Mouse (Mus musculus): ENCODE measurements around the gene Arhgef18.
A peak's percentile ranks its signal among the peaks of the same experiment; 100 is the strongest.

The Arhgef18 gene

DNA sequence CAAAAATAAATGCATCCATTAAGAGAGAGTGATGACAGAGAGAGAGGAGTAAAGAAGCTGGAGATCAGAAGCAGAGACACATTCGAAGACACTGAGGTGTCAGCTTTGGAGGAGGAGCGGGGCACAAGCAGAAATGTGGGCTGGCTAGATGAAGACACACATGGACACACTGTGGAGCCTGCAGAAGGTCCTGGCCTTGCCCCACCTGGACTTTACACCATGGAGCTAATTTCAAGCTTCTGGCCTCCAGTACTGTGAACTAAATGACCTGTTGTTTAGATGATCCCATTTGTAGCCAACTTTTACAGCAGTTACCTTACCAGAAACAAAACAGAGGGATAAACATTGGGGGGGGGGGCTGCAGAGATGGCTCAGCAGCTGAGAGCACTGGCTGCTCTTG, 70.4 kb downstream of the Arhgef18 start:
- no peak for DNase-seq (ENCODE audit: low spot score)

DNA sequence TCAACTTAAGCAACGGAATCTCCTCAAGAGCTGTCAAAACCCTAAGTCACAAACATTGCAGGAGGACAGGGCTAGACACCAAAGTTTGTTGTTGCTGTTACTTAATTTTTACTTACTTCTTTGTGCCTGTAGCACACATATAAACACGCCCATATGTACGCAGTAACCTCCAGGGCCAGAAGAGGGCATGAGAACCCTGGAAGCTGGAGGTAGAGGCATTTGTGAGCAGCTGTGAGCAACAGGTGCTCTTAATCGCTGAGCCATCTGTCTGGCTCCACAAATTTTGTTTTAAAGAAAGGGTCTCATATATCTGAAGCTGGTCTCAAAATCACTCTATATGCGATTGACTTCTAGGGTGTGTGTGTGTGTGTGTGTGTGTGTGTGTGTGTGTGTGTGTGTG, 71.5 kb downstream of the Arhgef18 start:
- DNase-seq (ENCODE audit: low spot score) = no peak

DNA sequence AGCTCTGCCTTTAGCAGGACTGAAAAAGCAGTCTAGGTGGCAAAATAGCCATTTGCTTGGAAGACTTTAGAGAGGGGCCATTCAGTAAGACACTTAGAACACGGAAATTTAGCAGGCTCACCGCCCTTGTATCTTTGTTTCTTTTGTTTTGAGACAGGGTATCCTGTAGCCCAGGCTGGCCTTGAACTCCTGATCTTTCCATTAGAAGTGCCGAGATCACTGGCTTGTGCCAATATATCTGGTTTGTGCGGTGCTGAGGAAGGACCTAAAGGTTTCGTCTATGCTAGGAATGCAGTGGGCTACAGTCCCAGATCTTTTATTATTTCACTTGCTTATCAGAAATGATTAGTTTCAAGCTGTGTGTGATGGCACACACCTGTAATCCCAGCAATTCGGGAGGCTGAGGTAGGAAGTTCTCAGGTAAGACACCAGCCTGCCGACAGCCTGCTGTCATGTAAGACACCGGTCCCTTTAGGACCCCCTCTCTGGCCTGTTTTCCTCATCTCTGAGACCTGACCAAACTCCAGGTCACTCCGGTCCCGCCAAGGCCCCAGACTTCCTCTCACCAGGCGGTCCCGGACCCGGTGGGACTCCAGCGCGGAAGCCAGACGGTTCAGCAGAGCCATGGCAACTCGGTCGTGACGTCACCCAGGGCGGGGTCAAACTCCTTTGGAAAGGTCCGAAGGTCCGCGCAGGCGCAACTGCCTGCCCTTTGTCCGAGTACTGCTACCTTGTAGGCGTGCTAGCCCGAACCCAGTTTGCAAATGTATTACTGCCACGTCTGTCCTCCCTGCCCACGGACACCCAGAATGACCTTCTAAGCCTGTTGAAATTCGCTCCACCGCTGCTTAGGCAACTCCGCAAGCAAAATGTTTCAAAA, 74.4 kb downstream of the Arhgef18 start, which contains the start of gene Pex11g:
TSS of gene Pex11g (minus strand) at position 675 of the 880 bp plus-strand sequence.
- peak; percentile 99 for DNase-seq (ENCODE audit: low spot score)

DNA sequence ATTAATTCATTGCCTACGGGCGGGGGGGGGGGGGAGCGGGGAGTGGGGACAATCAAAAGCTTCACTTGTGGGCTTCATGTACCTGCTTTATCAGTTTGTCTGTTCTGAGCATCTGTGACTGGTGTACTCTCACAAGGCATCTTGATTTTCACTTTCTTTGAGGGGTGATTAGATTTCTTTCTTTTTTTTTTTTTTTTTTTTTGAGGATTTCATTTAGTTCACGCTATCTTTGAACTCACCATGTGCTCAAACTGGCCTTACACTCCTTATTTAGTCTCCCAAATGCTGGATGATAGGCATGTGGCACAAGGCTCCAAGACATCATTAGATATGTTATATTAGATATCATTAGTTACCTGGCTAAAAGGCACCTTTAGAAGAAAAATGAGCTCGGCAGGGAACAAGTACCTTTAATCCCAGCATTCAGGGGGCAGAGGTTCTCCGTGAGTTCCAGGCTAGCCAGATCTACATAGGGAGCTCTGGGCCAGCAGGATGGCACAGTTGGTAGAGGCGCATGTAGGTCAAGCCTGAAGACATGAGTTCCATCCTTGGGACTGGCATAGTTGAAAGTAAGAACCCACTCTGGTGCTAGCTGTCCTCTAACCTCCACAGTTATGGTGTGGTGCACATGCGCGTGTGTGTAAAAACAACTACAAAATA, 75.2 kb downstream of the Arhgef18 start:
- no peak for DNase-seq (ENCODE audit: low spot score)

DNA sequence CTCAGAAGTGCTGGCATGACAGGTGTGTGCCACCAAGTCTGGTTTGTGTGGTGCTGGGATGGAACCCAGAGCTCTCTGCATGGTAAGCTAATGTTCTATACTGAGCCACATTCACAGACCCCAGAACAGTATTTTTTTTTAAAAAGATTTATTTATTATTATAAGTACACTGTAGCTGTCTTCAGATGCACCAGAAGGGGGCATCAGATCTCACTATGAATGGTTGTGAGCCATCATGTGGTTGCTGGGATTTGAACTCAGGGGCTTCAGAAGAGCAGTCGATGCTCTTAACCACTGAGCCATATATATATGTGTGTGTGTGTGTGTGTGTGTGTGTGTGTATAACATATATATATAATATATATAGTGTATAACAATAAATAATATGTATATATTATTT, 76.0 kb downstream of the Arhgef18 start:
- no peak for DNase-seq (ENCODE audit: low spot score)

DNA sequence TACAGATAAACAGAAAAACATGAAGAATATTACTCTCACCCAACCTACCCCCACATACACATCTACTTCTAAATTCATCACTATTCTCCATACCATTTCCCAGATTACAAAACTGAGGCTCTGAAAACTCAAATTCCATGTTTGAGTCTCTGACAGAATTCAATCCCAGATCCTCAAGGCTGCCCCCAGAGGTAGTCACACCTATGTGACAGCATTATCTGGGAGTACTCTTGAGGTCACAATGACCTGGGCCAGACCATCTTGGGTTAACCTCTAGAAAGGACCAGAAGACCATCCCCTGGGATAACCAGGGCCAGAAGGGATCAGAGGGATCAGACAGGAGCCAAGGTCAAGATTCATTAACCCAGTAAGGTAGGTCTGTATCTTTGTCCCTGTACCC, 77.8 kb downstream of the Arhgef18 start, which contains the start of gene Tex45:
TSS of gene Tex45 (plus strand) at position 301 of the 400 bp plus-strand sequence.
- DNase-seq (ENCODE audit: low spot score) = no peak

DNA sequence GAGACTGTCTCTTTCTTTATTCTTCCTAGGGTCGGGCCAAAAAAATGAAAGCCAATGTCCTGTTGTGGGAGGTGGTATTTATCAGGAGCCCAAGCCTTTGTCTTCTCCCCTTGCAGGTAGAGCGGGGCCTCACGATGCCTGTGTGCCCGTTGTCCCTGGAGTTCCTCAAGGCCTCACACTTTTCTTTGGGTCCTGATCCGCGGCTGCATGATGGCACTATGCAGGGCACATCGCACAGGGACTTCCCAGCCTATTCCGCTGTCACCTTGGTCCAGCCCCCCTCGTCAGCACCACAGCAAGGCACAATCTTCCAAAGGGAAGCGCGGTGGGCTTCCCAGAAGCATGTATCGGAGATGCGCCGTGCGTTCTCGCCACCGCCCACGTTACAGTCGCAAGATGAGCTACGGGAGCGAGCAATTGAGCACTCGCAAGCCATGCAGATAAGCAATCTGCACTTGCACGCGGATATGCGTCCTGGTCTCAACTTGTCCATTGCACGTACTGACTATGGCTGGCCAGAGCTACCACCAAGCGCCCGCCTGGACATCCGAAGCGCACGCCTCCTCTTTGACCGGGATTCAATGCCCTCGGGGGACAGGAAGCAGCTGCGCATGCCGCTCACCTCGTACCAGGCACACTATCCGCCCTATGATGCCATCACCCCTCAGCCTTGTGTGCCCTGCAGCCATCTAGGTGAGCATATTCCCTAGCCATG, 83.1 kb downstream of the Arhgef18 start:
- no peak for DNase-seq (ENCODE audit: low spot score)

DNA sequence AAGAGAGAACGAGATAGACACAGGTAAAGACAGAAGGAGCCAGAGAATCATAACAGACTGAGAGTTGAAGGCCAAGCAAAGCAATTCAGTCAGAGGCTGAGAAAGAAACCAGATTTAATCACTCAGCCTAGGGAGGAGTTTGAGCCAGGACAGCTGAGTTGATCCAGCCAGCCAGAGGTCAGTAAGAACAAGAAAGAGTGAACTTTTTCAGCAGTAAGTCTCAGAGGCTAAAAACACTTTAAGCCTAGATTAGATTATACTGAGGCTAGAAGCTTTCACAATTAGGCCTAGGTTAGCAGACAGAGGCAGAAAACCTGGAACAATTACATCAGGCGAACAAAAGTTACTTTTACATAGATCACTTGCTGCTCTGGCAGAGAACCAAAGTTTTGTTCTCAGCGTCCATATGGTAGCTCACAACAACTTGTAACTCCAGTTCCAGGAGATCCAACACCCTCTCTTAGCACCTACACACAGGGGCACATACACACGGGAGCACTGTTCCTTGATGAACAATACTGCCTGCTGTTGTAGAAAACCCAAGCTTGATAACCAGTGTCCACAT, 87.5 kb downstream of the Arhgef18 start:
- no peak for DNase-seq (ENCODE audit: low spot score)

DNA sequence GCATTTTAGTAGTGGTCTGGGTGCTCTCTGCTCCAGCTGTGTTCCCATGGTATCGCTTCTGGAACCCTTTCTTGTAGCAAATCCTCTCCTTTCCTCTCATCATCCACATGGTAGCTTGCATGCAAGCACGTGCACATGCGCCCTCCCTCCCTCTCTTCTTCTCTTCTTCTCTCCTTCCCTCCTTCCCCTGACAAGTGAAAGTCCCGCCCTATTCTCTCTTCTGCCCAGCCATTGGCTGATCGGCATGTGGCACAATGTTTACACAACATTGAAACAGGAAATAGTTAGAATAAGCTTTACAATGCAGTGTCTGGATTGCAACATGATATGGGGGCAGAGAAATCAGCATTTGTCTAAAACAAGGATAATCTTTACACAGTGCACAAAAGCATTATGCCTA, 88.8 kb downstream of the Arhgef18 start:
- DNase-seq (ENCODE audit: low spot score) = no peak

DNA sequence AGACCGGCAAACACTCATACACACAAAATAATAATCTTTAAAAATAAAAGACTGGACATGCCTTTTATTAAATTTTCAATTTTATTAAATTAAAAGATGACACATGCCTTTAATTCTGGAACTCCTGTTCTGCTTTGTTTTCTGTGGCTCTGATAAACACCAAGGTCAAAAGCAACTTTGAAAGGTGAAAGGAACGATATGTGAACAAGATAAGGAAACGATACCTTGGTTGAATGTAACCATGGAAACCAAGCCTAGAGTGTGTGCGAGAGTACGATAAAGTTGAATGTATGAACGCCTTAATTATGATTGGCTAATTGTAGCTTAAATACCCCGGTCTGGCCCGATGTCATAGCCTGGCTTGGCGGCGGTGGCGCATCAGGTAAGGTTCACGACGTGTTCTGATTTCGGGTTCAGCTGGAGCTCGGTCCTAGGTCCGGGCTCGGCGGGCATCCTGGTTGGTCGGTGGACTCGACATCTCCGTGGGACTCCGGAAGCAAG, 89.5 kb downstream of the Arhgef18 start:
- DNase-seq (ENCODE audit: low spot score) = no peak

DNA sequence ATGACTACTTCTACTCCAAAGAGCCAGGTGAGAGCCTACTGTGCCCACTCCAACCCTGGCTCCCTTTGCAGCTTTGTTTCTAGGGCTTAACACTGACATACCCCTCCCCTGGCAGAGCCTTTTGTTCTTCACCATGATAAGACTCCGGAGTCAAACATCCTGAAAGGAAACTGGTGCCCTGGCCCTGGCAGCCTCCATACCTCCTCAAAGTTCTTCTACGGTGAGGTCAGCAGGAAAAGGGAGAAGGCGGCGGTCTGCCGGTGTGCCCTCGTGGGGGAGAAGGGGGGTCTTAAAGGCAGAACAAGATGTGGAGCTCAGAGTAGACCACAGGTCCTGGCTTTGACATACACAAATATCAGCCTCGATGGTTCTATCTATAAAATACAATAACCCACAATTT, 90.7 kb downstream of the Arhgef18 start:
- DNase-seq (ENCODE audit: low spot score) = no peak

DNA sequence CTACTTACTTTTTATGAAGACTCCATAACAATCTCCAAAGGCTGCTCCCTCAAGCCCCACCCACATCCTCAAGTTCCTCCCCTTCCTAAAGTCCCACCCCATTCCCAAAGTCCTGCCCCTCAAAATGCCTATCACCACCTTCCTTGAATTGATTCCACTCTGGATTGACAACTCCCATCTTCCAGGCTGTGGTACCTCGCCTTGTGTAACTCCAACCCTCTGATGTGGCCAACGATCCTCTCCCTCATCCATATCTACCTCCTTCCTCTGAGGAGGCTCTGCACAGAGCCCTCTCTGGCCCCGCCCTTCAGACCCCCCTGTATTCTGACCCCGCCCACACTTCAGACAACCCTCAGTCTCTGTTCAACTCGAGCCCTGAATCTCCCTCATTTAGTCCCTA, 92.4 kb downstream of the Arhgef18 start:
- no peak for DNase-seq (ENCODE audit: low spot score)

DNA sequence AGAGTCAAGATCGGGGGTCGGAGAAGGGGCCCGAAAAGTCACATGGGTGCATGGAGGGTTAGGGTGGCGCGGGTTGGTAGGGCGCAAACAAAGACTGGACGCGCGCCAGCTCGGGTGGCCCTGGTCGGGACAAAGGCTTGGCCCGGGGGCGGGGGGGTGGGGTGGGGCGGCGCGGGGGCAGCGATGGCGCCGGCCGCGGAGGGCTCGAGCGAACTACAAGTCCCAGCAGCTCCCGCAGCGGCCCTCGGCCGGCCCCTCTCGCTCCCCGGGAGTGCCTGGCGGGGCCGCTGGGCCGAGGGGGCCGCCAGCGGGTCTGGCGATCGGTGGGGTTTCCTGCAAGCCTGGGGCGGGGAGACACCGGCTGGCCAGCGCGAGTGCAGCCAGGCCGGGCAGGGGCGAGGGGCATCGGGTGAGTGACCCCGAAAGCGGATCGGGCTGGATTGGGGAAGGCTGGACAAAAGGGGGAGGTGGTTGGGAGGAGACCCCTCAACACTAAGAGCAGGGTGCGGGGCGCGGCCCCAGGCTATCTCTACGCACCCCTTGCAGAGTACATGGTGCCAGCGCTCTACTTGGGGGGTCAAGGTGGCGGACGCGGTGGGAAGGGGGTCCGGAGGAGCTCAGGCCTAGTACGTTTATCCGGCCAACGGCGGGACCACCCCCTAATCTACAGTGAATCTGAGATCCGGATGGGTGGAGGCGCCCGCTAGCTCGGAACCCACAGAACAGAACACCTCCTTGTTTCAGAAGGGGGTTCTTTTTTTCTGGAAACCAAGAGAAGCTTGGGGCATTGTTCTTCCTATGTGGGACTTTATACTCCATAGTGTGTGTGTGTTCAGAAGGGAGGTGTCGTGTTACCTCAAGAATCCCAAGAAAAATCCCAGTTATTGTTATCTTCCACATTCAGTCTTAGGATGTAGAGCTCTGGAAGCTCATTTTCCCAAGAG, 100.4 kb downstream of the Arhgef18 start, which contains the start of gene Zfp358:
TSS of gene Zfp358 (plus strand) at position 238 of the 944 bp plus-strand sequence.
- peak; percentile 72 for DNase-seq (ENCODE audit: low spot score)

DNA sequence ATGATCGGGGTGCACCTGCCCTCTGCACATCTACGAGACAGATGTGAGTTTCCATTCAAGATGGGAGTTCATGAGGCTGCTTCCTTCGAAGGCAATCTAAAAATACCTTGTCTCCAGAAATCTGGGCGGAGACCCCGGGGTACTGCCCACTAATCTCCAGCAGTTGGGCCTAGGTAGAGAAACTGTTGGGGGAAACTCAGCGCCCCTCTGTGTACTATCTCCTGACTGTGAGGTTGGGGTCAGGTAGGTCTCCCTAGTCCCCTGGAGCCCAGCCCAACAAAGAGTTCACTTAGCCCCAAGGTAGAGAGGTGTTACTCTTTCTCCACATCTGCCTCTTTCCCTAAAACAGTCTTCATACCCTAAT, 101.0 kb downstream of the Arhgef18 start:
- no peak for DNase-seq (ENCODE audit: low spot score)

DNA sequence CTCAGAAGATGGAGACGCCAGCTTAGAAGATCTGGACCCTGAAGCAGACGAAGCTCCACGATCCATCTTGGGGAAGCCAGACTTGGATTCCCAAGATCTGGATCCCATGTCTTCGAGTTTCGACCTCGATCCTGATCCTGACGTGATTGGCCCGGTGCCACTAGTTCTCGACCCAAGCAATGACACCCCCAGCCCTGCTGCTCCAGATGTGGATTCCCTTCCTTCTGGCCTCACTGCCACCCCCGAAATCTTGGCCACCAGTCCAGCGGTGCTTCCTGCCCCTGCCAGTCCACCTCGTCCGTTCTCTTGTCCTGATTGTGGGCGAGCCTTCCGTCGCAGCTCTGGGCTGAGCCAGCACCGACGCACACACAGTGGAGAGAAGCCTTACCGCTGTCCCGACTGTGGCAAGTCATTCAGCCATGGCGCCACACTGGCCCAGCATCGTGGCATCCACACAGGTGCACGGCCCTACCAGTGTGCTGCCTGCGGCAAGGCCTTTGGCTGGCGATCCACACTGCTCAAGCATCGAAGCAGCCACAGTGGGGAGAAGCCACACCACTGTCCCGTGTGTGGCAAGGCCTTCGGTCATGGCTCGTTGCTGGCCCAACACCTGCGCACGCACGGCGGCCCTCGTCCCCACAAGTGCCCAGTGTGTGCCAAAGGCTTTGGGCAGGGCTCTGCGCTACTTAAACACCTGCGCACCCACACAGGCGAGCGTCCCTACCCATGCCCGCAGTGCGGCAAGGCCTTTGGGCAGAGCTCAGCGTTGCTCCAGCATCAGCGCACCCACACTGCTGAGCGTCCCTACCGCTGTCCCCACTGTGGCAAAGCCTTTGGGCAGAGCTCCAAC, 103.0 kb downstream of the Arhgef18 start:
- DNase-seq (ENCODE audit: low spot score) = no peak

DNA sequence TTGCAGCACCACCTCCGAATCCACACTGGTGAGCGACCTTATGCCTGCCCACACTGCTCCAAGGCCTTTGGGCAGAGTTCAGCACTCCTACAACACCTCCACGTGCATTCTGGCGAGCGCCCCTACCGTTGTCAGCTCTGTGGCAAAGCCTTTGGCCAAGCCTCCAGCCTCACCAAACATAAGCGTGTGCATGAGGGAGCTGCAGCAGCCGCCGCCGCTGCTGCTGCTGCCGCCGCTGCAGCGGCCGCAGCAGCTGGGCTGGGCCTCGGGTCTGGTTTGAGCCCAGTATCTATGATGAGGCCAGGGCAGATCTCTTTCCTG, 103.6 kb downstream of the Arhgef18 start:
- DNase-seq (ENCODE audit: low spot score) = no peak

DNA sequence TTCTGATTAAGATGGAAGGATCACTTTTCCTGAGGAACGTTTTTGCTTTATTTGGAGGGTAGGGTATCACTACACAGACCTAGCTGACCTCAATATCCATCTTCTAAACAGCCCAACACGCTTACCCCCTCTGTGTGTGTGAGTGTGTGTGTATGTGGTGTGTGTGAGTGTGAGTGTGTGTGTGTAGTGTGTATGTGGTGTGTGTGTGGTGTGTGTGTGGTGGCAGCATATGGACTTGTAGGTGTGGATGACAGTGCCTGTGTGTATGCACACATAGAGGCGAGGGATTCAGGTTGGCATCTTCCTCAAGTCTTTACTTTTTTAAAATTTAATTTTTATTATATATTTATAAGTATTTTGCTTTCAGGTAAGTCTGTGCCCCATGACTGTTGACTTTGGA, 105.8 kb downstream of the Arhgef18 start:
- DNase-seq (ENCODE audit: low spot score) = no peak

DNA sequence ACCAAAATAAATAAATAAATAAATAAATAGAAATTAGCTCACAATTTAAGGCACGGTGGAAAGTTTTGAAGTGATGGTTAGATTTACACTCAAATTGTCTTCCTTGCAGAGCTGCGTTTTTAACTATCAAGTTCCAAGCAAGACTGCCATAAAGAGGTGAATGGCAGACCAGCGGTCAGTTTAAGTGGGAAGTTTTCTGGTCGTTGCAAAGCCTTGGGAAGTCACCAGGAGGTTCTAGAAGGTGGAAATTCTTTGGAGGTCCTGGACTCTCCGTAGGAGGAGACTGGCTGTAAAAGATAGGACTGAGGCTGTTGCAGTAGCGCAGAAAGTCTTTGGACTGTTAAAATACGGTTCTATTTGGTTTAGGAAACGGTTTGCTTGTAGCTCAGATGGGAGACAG, 106.9 kb downstream of the Arhgef18 start:
- no peak for DNase-seq (ENCODE audit: low spot score)

DNA sequence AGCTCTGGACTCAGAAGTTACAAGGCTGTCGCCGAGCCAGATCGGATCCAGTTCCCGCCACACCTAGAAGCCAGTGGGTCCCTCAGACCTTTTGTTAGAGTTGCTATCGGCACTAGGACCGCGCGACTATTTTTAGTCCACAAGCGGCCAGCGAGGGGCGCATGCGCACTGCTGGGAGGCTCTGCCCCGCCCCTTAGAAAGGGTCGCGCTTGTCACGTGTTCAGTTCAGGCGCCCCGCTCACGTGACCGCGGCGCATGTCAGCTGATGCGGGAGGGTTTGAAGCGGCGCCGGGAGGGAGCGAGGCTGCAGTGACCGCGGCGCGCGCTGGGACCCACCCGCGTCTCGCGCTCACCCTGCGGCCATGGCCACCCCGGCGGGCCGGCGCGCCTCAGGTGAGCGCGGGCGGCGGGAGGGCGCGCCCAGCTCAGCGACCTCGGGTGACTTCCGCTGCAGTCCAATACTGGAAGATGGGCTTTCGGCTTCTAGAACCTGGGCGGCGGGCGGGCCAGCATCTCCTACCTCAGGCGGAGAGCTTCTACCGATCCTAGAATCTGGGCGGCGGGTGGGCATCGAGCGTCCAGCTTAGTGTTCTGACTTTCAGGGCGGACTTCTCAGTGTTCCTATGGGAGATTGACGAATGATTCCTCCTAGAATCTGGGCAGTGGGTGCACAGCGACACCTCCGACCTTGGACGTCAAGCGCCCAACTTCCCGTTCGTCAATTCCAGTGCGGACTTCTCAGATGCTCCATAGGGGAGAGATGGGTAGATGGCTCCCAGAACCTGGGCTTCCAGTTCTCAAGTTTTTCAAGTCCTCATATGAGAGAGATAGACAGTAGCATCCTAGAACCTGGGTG, 107.7 kb downstream of the Arhgef18 start, which contains the start of gene Mcoln1:
TSS of gene Mcoln1 (plus strand) at position 223 of the 856 bp plus-strand sequence.
- peak; percentile 96 for DNase-seq (ENCODE audit: low spot score)

Data from urinary bladder, postnatal 25 days (tissue).